Mouse (Mus musculus) bone marrow macrophage, adult 2 months (primary cell): Measurements from ENCODE around the gene Fastkd5.

ENCODE experiments used
- CTCF ChIP-seq: IDR thresholded peaks from 2 replicates; pipeline ENCODE4 v1.5.1; 2012; ENCODE audit warnings: low read depth, mild to moderate bottlenecking, low read length, moderate library complexity
- POLR2A ChIP-seq: IDR thresholded peaks from 2 replicates; pipeline ENCODE4 v1.6.1; 2012; ENCODE audit warnings: mild to moderate bottlenecking, low read depth, low read length, borderline replicate concordance

DNA sequence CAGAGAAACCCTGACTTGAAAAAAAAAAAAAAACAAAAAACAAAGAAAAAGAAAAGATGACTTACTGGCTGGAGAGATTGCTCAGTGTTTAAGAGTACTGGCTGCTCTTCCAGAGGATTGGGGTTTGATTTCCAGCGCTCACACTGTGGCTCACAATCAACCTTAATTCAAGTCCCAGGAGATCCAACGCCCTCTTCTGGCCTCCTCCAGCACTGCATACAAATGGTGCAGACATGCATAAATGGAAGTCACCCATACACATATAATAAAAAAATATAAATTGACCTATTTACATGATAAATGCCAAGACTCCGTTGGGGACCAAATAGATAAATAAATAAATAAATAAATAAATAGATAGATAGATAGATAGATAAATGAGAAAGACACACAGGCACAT is 1.4 kb downstream of the Fastkd5 start:
- TF ChIP-seq CTCF (no peak), POLR2A (no peak)
